Mouse (Mus musculus) kidney, postnatal 0 days (tissue): Measurements from ENCODE around the gene Zfp870. TPM values are rescaled to one million over a fixed set of nuclear protein-coding genes. Genes with fewer than 3 reads are reported as not detected.
"Not testable (repeated sequence)": the region's sequence is repeated elsewhere in the genome, so short reads cannot be mapped to it uniquely, and the experiment has no call there.

Experiments used
- ATAC-seq: fragments of 200-750 bp; cut with Nextera tagmentation; replicated peaks from 2 replicates; pipeline ENCODE4 v1.8.0; 2017; ENCODE audit warnings: low read depth, moderate number of reproducible peaks, moderate TSS enrichment, moderate library complexity; ENCODE audit not compliant: low FRiP score
- DNase-seq: peaks from one replicate; pipeline ENCODE4 v3.0.0-alpha.2; 2016; ENCODE audit warnings: low spot score
- H3K27ac ChIP-seq: fragments of 300-500 bp; sonication (generic); 2 replicates; pipeline ENCODE4 v1.5.1; 2014; ENCODE audit warnings: mild to moderate bottlenecking
- H3K27me3 ChIP-seq: fragments of 300-500 bp; sonication (generic); 2 replicates; pipeline ENCODE4 v1.6.1; 2014; ENCODE audit warnings: low read length, mixed read lengths; ENCODE audit not compliant: insufficient read depth
- H3K36me3 ChIP-seq: fragments of 300-500 bp; sonication (generic); 2 replicates; pipeline ENCODE4 v1.6.1; 2014; ENCODE audit warnings: low read length, mixed read lengths; ENCODE audit not compliant: insufficient read depth
- H3K4me1 ChIP-seq: fragments of 300-500 bp; sonication (generic); replicated peaks from 2 replicates; pipeline ENCODE4 v1.6.1; 2014; ENCODE audit warnings: antibody characterized with exemption, low read length, mixed read lengths; ENCODE audit not compliant: insufficient read depth
- H3K4me2 ChIP-seq: fragments of 300-500 bp; sonication (generic); 2 replicates; pipeline ENCODE4 v1.6.1; 2014; ENCODE audit warnings: mild to moderate bottlenecking, low read length, moderate library complexity, mixed read lengths
- H3K4me3 ChIP-seq: fragments of 300-500 bp; sonication (generic); replicated peaks from 2 replicates; pipeline ENCODE4 v1.5.1; 2014; ENCODE audit warnings: low read depth, low read length
- H3K9ac ChIP-seq: fragments of 300-500 bp; sonication (generic); 2 replicates; pipeline ENCODE4 v1.6.1; 2014; ENCODE audit warnings: low read depth, low read length
- H3K9me3 ChIP-seq: fragments of 300-500 bp; sonication (generic); replicated peaks from 2 replicates; pipeline ENCODE4 v1.6.1; 2016; ENCODE audit warnings: low read length, inconsistent platforms, mixed read lengths
- CTCF ChIP-seq: IDR thresholded peaks from 2 replicates; pipeline ENCODE4 v1.5.1; 2016; ENCODE audit warnings: antibody characterized with exemption, low read depth, mild to moderate bottlenecking, moderate library complexity
- WGBS: fragments of 180-500 bp; shearing (Covaris S2); extraction: QIAGEN DNeasy Blood & Tissue Kit; methylation state at CpG from one replicate; pipeline ENCODE4 v1.1.7; 2014; 5-methylcytosine and 5-hydroxymethylcytosine counted together
- polyA plus RNA-seq: library from polyadenylated mRNA; unstranded; fragments of >200 nt; fragmentation: Nextera tagmentation; extraction: Ambion mirVana; gene quantifications from 2 replicates; pipeline ENCODE4 v1.2.1, GENCODE M21; 2015

Zfp870 gene
- polyA plus RNA-seq, 1 experiment from 2014 or later = 6.9 TPM

- ATAC-seq (no peak), DNase-seq (peak; percentile 3)
- Histone ChIP-seq H3K9ac (no peak overlapping the region), H3K27me3 (no peaks in the 10 kb centered on the region), H3K4me3 (no peak overlapping the region), H3K4me1 (no peaks in the 10 kb centered on the region), H3K27ac (no peak overlapping the region), H3K9me3 (no peaks in the 10 kb centered on the region), H3K4me2 (peak overlapping the region; percentile 19), H3K36me3 (peaks cover 4% of the 10 kb centered on the region; the same call in 1 of the 2 replicates)
- no peak for TF ChIP-seq CTCF
- WGBS = 8% methylated on average over 22 of the region's 22 CpGs
Observed at GRCm38 (mm10) chr17:32877471-32878171, 13.8 kb downstream of the Zfp870 start.

- Histone ChIP-seq H3K4me1 (no peaks in the 10 kb centered on the region), H3K36me3 (no peaks in the 10 kb centered on the region), H3K9me3 (no peaks in the 10 kb centered on the region), H3K27me3 (no peaks in the 10 kb centered on the region), H3K9ac (no peak overlapping the region), H3K4me2 (no peak overlapping the region), H3K4me3 (no peak overlapping the region), H3K27ac (no peak overlapping the region)
- 69% methylated on average over 5 of the region's 5 CpGs for WGBS
- no peak for TF ChIP-seq CTCF
- no peak for DNase-seq
- no peak for ATAC-seq
Observed at GRCm38 (mm10) chr17:32872696-32873095, 18.7 kb downstream of the Zfp870 start.

- no peak overlapping the region for H3K4me2 ChIP-seq
- no peaks in the 10 kb centered on the region for H3K9me3 ChIP-seq
- no peaks in the 10 kb centered on the region for H3K27me3 ChIP-seq
- no peaks in the 10 kb centered on the region for H3K36me3 ChIP-seq
- DNase-seq (no peak), ATAC-seq (no peak)
- no peak overlapping the region for H3K27ac ChIP-seq
- no peak overlapping the region for H3K9ac ChIP-seq
- no peak overlapping the region for H3K4me3 ChIP-seq
- no peaks in the 10 kb centered on the region for H3K4me1 ChIP-seq
- no peak for TF ChIP-seq CTCF
- WGBS = 77% methylated on average over 4 of the region's 4 CpGs
Observed at GRCm38 (mm10) chr17:32872091-32872490, 19.4 kb downstream of the Zfp870 start.

GRCm38 (mm10) chr17:32871483-32871882 is 20.0 kb downstream of the Zfp870 start:
- no peak for DNase-seq
- no peak for TF ChIP-seq CTCF
- 92% methylated on average over 1 of the region's 1 CpGs for whole genome bisulfite sequencing

GRCm38 (mm10) chr17:32867266-32867665 is 24.2 kb downstream of the Zfp870 start:
- DNase-seq, H3K27ac ChIP-seq, H3K36me3 ChIP-seq, H3K9ac ChIP-seq, ATAC-seq, H3K4me1 ChIP-seq, H3K9me3 ChIP-seq, H3K4me3 ChIP-seq, H3K4me2 ChIP-seq, H3K27me3 ChIP-seq: not testable (repeated sequence)
- WGBS = 78% methylated on average over 3 of the region's 7 CpGs

More at GRCm38 (mm10) chr17:32871483-32871882, 20.0 kb downstream of the Zfp870 start:
- H3K4me3 ChIP-seq = no peak overlapping the region
- H3K27ac ChIP-seq = no peak overlapping the region
- ATAC-seq = no peak
- no peaks in the 10 kb centered on the region for H3K36me3 ChIP-seq
- no peaks in the 10 kb centered on the region for H3K4me1 ChIP-seq
- H3K9ac ChIP-seq = no peak overlapping the region
- no peaks in the 10 kb centered on the region for H3K27me3 ChIP-seq
- H3K4me2 ChIP-seq = no peak overlapping the region
- no peaks in the 10 kb centered on the region for H3K9me3 ChIP-seq

- H3K9me3 ChIP-seq, H3K27me3 ChIP-seq, DNase-seq, H3K36me3 ChIP-seq, H3K27ac ChIP-seq, H3K4me1 ChIP-seq, H3K9ac ChIP-seq, H3K4me2 ChIP-seq, ATAC-seq, H3K4me3 ChIP-seq: not testable (repeated sequence)
- WGBS = 72% methylated on average over 2 of the region's 6 CpGs
Observed at GRCm38 (mm10) chr17:32856713-32857112, 34.7 kb downstream of the Zfp870 start.

GRCm38 (mm10) chr17:32851581-32851980 is 39.9 kb downstream of the Zfp870 start:
- 47% methylated on average over 7 of the region's 7 CpGs for WGBS
- no peak overlapping the region for H3K9ac ChIP-seq
- no peak overlapping the region for H3K27ac ChIP-seq
- H3K27me3 ChIP-seq = no peaks in the 10 kb centered on the region
- H3K9me3 ChIP-seq = no peaks in the 10 kb centered on the region
- ATAC-seq (no peak), DNase-seq (peak; percentile 43)
- TF ChIP-seq CTCF = no peak
- H3K4me1 ChIP-seq = no peaks in the 10 kb centered on the region
- H3K4me2 ChIP-seq = no peak overlapping the region
- H3K4me3 ChIP-seq = no peak overlapping the region
- no peaks in the 10 kb centered on the region for H3K36me3 ChIP-seq
